Mouse (Mus musculus) intestine, postnatal 0 days (tissue): ENCODE measurements around the gene Sh3pxd2a. TPM values are rescaled to one million over a fixed set of nuclear protein-coding genes. Genes with fewer than 3 reads are reported as not detected.
A peak's percentile ranks its signal among the peaks of the same experiment; 100 is the strongest.

Source experiments
- ATAC-seq: fragments of 200-750 bp; cut with Nextera tagmentation; 2 replicates; pipeline ENCODE4 v1.8.0; 2017; ENCODE audit warnings: mild to moderate bottlenecking, moderate TSS enrichment, moderate library complexity
- H3K27ac ChIP-seq: fragments of 300-500 bp; sonication (generic); 2 replicates; pipeline ENCODE4 v1.5.1; 2014; ENCODE audit warnings: mild to moderate bottlenecking, low read depth, low read length, moderate library complexity
- H3K27me3 ChIP-seq: fragments of 300-500 bp; sonication (generic); replicated peaks from 2 replicates; pipeline ENCODE4 v1.6.1; 2014; ENCODE audit warnings: low read length, mixed read lengths; ENCODE audit not compliant: control insufficient read depth, insufficient read depth
- H3K36me3 ChIP-seq: fragments of 300-500 bp; sonication (generic); 2 replicates; pipeline ENCODE4 v1.6.1; 2014; ENCODE audit warnings: mild to moderate bottlenecking, moderate library complexity; ENCODE audit not compliant: control insufficient read depth, insufficient read depth
- H3K4me1 ChIP-seq: fragments of 300-500 bp; sonication (generic); replicated peaks from 2 replicates; pipeline ENCODE4 v1.6.1; 2014; ENCODE audit warnings: antibody characterized with exemption, low read length, mixed read lengths; ENCODE audit not compliant: control insufficient read depth, insufficient read depth
- H3K4me2 ChIP-seq: fragments of 300-500 bp; sonication (generic); replicated peaks from 2 replicates; pipeline ENCODE4 v1.6.1; 2014; ENCODE audit warnings: low read depth, mild to moderate bottlenecking, moderate library complexity
- H3K4me3 ChIP-seq: fragments of 300-500 bp; sonication (generic); 2 replicates; pipeline ENCODE4 v1.5.1; 2014; ENCODE audit warnings: low read depth, low read length
- H3K9ac ChIP-seq: fragments of 300-500 bp; sonication (generic); 2 replicates; pipeline ENCODE4 v1.6.1; 2014; ENCODE audit warnings: mild to moderate bottlenecking, low read depth, low read length
- H3K9me3 ChIP-seq: fragments of 300-500 bp; sonication (generic); 2 replicates; pipeline ENCODE4 v1.6.1; 2016; ENCODE audit warnings: mixed run types; ENCODE audit not compliant: control insufficient read depth
- CTCF ChIP-seq: sonication (generic); IDR thresholded peaks from 2 replicates; pipeline ENCODE4 v1.5.1; 2016; ENCODE audit warnings: low read depth, mild to moderate bottlenecking, control low read depth, antibody characterized with exemption, moderate library complexity
- WGBS: fragments of 180-500 bp; shearing (Covaris S2); extraction: QIAGEN DNeasy Blood & Tissue Kit; methylation state at CpG from one replicate; pipeline ENCODE4 v1.1.7; 2014; 5-methylcytosine and 5-hydroxymethylcytosine counted together
- polyA plus RNA-seq: library from polyadenylated mRNA; unstranded; fragments of >200 nt; fragmentation: Nextera tagmentation; extraction: Ambion mirVana; gene quantifications from 2 replicates; pipeline ENCODE4 v1.2.1, GENCODE M21; 2015

The Sh3pxd2a gene
- polyA plus RNA-seq, 1 experiment from 2014 or later, result 2.2 TPM

DNA sequence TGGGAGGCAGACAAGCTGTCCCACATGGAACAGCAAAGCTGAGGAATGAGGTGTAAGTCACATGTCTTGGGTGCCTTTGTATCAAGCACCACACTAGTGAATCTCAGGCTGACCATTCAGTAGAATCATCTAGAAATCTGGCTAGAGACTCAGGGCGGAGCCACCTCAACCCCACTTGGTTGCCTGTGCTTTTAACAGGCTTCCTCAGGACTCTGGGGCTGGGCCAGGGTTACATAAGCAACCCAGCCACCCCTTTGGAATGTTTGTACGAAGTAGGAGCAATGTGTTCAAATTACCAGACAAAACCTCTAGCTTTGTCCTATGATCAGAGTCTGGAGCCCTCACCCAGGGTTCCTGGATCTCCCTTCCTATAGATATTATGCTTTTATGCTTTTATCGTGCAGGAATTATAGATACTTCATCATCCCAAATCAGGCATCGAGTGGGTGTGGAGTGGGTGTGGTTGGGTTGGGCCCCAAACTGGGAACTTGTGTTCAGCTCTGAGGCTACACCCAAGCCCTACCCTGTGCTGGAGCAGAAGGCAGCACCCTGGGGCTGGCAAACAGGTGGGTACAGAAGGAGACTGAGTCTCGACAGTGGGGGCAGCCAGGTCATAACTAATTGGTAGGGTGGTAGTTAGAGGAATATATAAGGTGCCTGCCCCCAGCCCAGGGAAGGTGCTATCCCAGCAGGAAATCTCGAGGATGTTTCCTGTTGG is 118.2 kb downstream of the Sh3pxd2a start:
- Histone ChIP-seq H3K4me3 (no peak overlapping the region), H3K27ac (no peak overlapping the region), H3K4me1 (no peaks in the 10 kb centered on the region), H3K4me2 (no peak overlapping the region), H3K9me3 (no peaks in the 10 kb centered on the region), H3K9ac (no peak overlapping the region), H3K27me3 (peaks cover 16% of the 10 kb centered on the region; the same call in 1 of the 2 replicates), H3K36me3 (no peaks in the 10 kb centered on the region; the same call in 1 of the 2 replicates)
- 64% methylated on average over 6 of the region's 6 CpGs for WGBS
- TF ChIP-seq CTCF, result no peak
- no peak for ATAC-seq

DNA sequence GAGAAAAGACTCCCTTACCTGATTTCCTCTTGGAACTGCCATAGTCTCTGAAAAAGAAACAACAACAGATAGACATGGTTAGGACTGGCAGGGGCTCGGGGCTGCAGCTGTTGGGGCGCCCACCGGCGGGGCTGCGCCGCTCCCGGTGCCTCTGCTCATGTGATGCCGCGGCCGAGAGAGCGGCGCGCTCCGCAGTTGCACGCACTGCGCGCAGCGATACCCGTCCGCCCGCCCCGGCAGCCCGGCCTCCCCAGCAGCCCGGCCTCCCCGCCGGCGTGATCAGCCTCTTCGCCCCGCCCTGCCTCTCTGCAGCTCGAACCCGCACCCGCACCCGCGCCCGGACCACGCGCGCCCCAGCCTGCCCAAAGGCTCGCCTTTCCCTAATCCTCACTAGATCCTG is 120.8 kb downstream of the Sh3pxd2a start:
- Histone ChIP-seq H3K4me3 (peak overlapping the region; percentile 36), H3K27ac (no peak overlapping the region), H3K4me2 (peak overlapping the region; percentile 63), H3K36me3 (no peaks in the 10 kb centered on the region; the same call in 1 of the 2 replicates), H3K9me3 (no peaks in the 10 kb centered on the region), H3K9ac (no peak overlapping the region), H3K27me3 (peaks cover 16% of the 10 kb centered on the region; the same call in 1 of the 2 replicates), H3K4me1 (no peaks in the 10 kb centered on the region)
- ATAC-seq, result no peak
- no peak for TF ChIP-seq CTCF
- WGBS, result 7% methylated on average over 27 of the region's 39 CpGs

DNA sequence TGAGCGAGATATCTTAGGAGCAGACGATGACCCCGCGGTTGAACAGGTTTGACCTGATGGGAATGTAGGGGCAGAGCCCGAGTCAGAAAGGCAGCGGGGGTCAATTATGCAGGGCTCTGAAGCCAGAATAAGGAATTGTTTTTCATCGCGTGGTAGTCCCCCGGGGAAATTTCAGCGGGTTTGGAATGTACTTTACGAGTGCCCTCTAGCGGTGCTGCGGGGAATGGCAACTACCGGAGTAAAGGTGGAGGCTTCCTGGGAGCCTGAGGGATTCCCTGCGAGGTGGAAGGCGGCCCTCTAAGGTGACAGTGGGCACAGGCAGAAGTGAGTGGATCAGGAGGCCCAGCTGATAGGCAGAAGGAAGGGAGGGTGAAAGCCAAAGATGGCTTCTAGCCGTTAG is 125.0 kb downstream of the Sh3pxd2a start:
- H3K36me3 ChIP-seq, result no peaks in the 10 kb centered on the region
- peak; percentile 88 for TF ChIP-seq CTCF
- H3K9me3 ChIP-seq, result no peaks in the 10 kb centered on the region
- H3K4me2 ChIP-seq, result peak overlapping the region; percentile 73
- H3K27me3 ChIP-seq, result peaks cover 10% of the 10 kb centered on the region; the same call in 1 of the 2 replicates
- H3K4me3 ChIP-seq, result peak overlapping the region; percentile 31
- WGBS, result 5% methylated on average over 17 of the region's 17 CpGs
- no peak overlapping the region for H3K27ac ChIP-seq
- no peaks in the 10 kb centered on the region for H3K4me1 ChIP-seq
- ATAC-seq, result peak; percentile 22; the same call in 1 of the 2 replicates
- H3K9ac ChIP-seq, result no peak overlapping the region

DNA sequence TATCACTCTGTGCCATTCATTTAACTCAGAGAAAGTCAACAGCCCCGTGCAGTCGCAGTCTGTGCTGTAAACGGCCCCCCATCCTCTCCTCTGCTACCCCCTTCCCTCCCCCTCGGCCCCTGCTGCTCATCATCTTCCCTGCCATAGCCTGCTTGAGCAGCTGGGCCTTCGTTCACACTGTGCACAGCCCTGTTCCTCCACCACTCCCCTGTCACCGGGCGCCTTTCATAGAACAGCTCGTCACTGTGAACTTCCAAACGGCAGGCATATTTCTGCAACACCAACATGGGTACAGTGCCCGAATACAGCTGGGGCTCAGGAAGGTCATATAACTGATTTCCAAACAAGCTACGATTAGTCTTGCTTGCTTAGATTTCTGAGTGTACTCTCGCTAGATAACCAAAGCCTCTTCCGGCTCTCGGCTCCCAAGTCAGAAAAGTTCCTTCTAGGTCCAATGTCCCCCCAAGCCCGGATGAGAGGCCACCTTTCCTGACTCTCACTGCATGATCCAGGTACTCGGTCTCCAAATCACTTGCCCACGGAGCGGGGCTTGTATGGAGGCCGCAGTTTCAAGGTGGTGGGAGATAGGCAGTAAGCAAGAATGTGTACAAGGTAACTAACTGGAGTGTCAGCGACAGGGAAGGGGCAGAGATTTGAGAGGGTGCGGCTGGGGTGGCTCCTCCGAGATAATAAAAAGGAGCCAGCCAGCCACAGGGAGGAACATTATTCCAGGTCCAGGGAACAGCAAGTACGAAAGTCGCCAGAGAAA is 125.6 kb downstream of the Sh3pxd2a start:
- H3K27ac ChIP-seq, result no peak overlapping the region
- no peak for TF ChIP-seq CTCF
- H3K4me1 ChIP-seq, result no peaks in the 10 kb centered on the region
- peak; percentile 21; the same call in 1 of the 2 replicates for ATAC-seq
- H3K4me2 ChIP-seq, result peak overlapping the region; percentile 73
- WGBS, result 37% methylated on average over 24 of the region's 24 CpGs
- H3K9ac ChIP-seq, result no peak overlapping the region
- H3K36me3 ChIP-seq, result no peaks in the 10 kb centered on the region
- H3K4me3 ChIP-seq, result peak overlapping the region; percentile 31
- H3K9me3 ChIP-seq, result no peaks in the 10 kb centered on the region
- peaks cover 4% of the 10 kb centered on the region; the same call in 1 of the 2 replicates for H3K27me3 ChIP-seq

DNA sequence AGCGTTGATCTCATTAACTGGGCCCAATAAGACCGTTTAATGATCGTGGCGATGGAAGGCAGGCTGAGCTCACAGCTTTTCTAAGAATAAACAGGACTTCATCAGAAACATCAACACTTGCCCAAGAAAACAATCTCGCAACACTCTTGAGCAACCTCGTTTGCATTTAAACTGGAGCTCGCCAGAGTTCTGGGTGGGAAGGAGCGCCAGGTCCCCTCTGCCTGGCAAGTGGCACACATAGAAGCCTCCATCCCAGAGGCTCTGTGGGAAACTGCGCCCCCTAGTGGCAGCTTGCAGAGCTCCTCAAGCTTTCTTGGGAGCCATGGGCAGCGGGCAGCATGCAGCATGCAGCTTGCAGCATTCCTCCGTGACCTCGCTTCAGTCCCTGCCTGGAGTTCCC is 126.5 kb downstream of the Sh3pxd2a start:
- 27% methylated on average over 12 of the region's 12 CpGs for WGBS

DNA sequence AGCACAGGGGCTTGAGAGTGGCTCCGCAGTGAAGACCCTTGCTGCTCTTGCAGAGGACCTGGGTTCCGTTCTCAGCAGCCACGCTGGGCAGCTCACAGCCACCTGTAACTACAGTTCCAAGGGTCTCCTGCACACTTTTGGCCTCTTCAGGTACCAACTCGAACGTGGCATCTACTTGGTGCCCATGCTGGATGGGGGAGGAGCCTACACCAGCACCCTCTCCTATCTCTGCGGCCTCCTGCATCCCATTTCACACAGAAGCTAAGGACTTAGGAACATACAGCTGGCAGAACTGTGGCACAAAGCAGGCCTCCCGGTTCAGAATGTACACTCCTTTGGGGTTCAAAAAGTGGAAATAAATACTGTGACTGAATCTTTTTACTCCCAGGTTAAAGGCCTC is 127.0 kb downstream of the Sh3pxd2a start:
- no peak for TF ChIP-seq CTCF
- Histone ChIP-seq H3K9me3 (no peaks in the 10 kb centered on the region), H3K4me1 (no peaks in the 10 kb centered on the region), H3K9ac (no peak overlapping the region), H3K4me3 (no peak overlapping the region), H3K27me3 (no peaks in the 10 kb centered on the region), H3K27ac (no peak overlapping the region), H3K36me3 (no peaks in the 10 kb centered on the region), H3K4me2 (no peak overlapping the region)
- WGBS, result 80% methylated on average over 7 of the region's 7 CpGs
- ATAC-seq, result no peak

More for the DNA sequence above, 126.5 kb downstream of the Sh3pxd2a start:
- Histone ChIP-seq H3K9me3 (no peaks in the 10 kb centered on the region), H3K4me1 (no peaks in the 10 kb centered on the region), H3K27ac (no peak overlapping the region), H3K4me2 (peak overlapping the region; percentile 73), H3K9ac (no peak overlapping the region), H3K27me3 (no peaks in the 10 kb centered on the region), H3K36me3 (no peaks in the 10 kb centered on the region), H3K4me3 (peak overlapping the region; percentile 4; the same call in 1 of the 2 replicates)
- ATAC-seq, result peak; percentile 63; the same call in 1 of the 2 replicates
- TF ChIP-seq CTCF, result peak; percentile 99
